Mouse (Mus musculus): ENCODE measurements around the gene Scnm1.

GRCm38 (mm10) chr3:95121580-95121979 lies 12.2 kb downstream of the Scnm1 start:
- peak; percentile 41; the same call in 1 of the 2 replicates for TF ChIP-seq EP300 (IDR thresholded peaks at IDR 0.05; ENCODE audit: low read depth)
- no peak for TF ChIP-seq CTCF (IDR thresholded peaks at IDR 0.05; ENCODE audit: low read depth)
